Mouse (Mus musculus) T-cell, adult 2 months (primary cell): ENCODE measurements around the gene Btbd35f23.
"Not testable (repeated sequence)": the region's sequence is repeated elsewhere in the genome, so short reads cannot be mapped to it uniquely, and the experiment has no call there.

Experiments
- DNase-seq: peaks from one replicate; pipeline ENCODE4 v3.0.0; 2022; ENCODE audit warnings: low spot score

The Btbd35f23 gene

GRCm38 (mm10) chrX:3076575-3076974 is at the start of gene Btbd35f23:
TSS of gene Btbd35f23 (plus strand) at chrX:3076875.
- not testable (repeated sequence) for DNase-seq
